Mouse (Mus musculus) megakaryocyte, embryonic 14.5 days (primary cell): ENCODE measurements around the gene Krtdap.

Experiments used
- FLI1 ChIP-seq: IDR thresholded peaks from 2 replicates; pipeline ENCODE4 v1.6.1; 2012; ENCODE audit warnings: low read length, inconsistent platforms, mixed read lengths
- GATA1 ChIP-seq: IDR thresholded peaks from 3 replicates; pipeline ENCODE4 v1.6.1; 2012; ENCODE audit warnings: mixed read lengths, low read length, inconsistent platforms, borderline replicate concordance

DNA sequence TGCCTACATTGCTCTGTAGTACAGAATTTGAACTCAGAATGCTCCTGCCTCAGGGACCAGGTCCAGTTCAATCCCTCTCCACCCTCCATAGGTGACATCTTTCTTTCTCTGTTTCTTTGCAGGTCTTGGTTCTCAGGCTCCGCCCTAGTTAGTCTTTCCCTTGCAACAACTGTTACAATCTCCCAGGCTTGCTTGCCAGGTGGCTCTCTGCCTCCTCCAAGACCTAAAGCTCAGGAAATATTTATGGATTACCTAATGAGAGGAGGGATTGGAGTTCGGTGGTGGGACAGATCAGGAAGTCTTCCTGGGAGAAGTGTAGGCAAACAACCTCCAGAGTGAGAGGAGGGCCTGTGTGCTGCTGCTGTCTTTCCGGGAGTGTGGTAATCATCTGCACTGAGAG, 5.0 kb upstream of the Krtdap start:
- TF ChIP-seq GATA1 (no peak), FLI1 (no peak)
